Mouse (Mus musculus) effector memory CD4-positive, alpha-beta T cell, adult 7 months (primary cell): ENCODE results near the gene Commd9. TPM values are rescaled to one million over a fixed set of nuclear protein-coding genes. Genes with fewer than 3 reads are reported as not detected.

Experiments used
- polyA plus RNA-seq: library from polyadenylated mRNA; unstranded; fragments of 100-300 nt; shearing (Covaris generic); gene quantifications from one replicate; pipeline ENCODE4 v1.2.1, GENCODE M21; 2017

Gene Commd9
- 13.8 TPM for polyA plus RNA-seq

GRCm38 (mm10) chr2:101885768-101886438, at the start of gene Commd9:
TSS of gene Commd9 (plus strand) at chr2:101886247.

GRCm38 (mm10) chr2:101882998-101883397, 3.0 kb upstream of the Commd9 start, which contains the start of gene Prr5l:
TSS of gene Prr5l (minus strand) at chr2:101883027.

Other genes with a start within 250 kb of the Commd9 start
- 0.15 TPM for gene Rag1, start 236.7 kb upstream of the Commd9 start, polyA plus RNA-seq
- gene B230118H07Rik, start 236.7 kb upstream of the Commd9 start, polyA plus RNA-seq, result 0.78 TPM
- gene Traf6, start 207.8 kb upstream of the Commd9 start, polyA plus RNA-seq, result 27.7 TPM
- gene Prr5l, start 3.2 kb upstream of the Commd9 start, polyA plus RNA-seq, result 0.55 TPM